Mouse (Mus musculus) neural tube, embryonic 11.5 days (tissue): ENCODE results near the gene Rora. TPM values are rescaled to one million over a fixed set of nuclear protein-coding genes. Genes with fewer than 3 reads are reported as not detected.

Source experiments
- ATAC-seq: fragments of 200-750 bp; cut with Nextera tagmentation; 2 replicates; pipeline ENCODE4 v1.8.0; 2017; ENCODE audit warnings: moderate number of reproducible peaks, mild to moderate bottlenecking, moderate TSS enrichment, moderate library complexity; ENCODE audit not compliant: insufficient read depth, low FRiP score, low TSS enrichment
- DNase-seq: peaks from one replicate; pipeline ENCODE4 v3.0.0-alpha.2; 2015; ENCODE audit warnings: low spot score
- H3K27ac ChIP-seq: fragments of 300-500 bp; sonication (generic); 2 replicates; pipeline ENCODE4 v1.5.1; 2014; ENCODE audit warnings: low read depth, mild to moderate bottlenecking, low read length
- H3K27me3 ChIP-seq: fragments of 300-500 bp; sonication (generic); 2 replicates; pipeline ENCODE4 v1.6.1; 2014; ENCODE audit warnings: mild to moderate bottlenecking, low read length, mixed read lengths; ENCODE audit not compliant: control insufficient read depth, insufficient read depth
- H3K36me3 ChIP-seq: fragments of 300-500 bp; sonication (generic); 2 replicates; pipeline ENCODE4 v1.6.1; 2014; ENCODE audit warnings: mild to moderate bottlenecking, low read length, moderate library complexity, mixed read lengths; ENCODE audit not compliant: control insufficient read depth, insufficient read depth
- H3K4me1 ChIP-seq: fragments of 300-500 bp; sonication (generic); 2 replicates; pipeline ENCODE4 v1.6.1; 2014; ENCODE audit warnings: low read length, mixed read lengths; ENCODE audit not compliant: control insufficient read depth, insufficient read depth
- H3K4me2 ChIP-seq: fragments of 300-500 bp; sonication (generic); 2 replicates; pipeline ENCODE4 v1.6.1; 2014; ENCODE audit warnings: low read depth, mild to moderate bottlenecking, moderate library complexity
- H3K4me3 ChIP-seq: fragments of 300-500 bp; sonication (generic); 2 replicates; pipeline ENCODE4 v1.5.1; 2014; ENCODE audit warnings: low read depth, low read length
- H3K9ac ChIP-seq: fragments of 300-500 bp; sonication (generic); 2 replicates; pipeline ENCODE4 v1.6.1; 2014; ENCODE audit warnings: mild to moderate bottlenecking, low read length
- H3K9me3 ChIP-seq: fragments of 300-500 bp; sonication (generic); 2 replicates; pipeline ENCODE4 v1.6.1; 2016; ENCODE audit warnings: low read length; ENCODE audit not compliant: control insufficient read depth
- WGBS: fragments of 180-500 bp; shearing (Covaris S2); extraction: QIAGEN DNeasy Blood & Tissue Kit; methylation state at CpG from one replicate; pipeline ENCODE4 v1.1.7; 2014; 5-methylcytosine and 5-hydroxymethylcytosine counted together
- polyA plus RNA-seq: library from polyadenylated mRNA; unstranded; fragments of >200 nt; fragmentation: Nextera tagmentation; extraction: Ambion mirVana; gene quantifications from 2 replicates; pipeline ENCODE4 v1.2.1, GENCODE M21; 2014

The Rora gene
- polyA plus RNA-seq, 1 experiment from 2014 or later = 3.2 TPM

GRCm38 (mm10) chr9:68699341-68699740, 45.8 kb downstream of the Rora start:
- Histone ChIP-seq H3K4me2 (no peak overlapping the region), H3K9ac (no peak overlapping the region), H3K4me1 (peaks cover 10% of the 10 kb centered on the region), H3K4me3 (no peak overlapping the region), H3K27me3 (no peaks in the 10 kb centered on the region), H3K36me3 (no peaks in the 10 kb centered on the region), H3K27ac (no peak overlapping the region), H3K9me3 (no peaks in the 10 kb centered on the region)
- ATAC-seq (no peak), DNase-seq (no peak)
- WGBS = 86% methylated on average over 1 of the region's 1 CpGs

GRCm38 (mm10) chr9:68699856-68700255, 46.3 kb downstream of the Rora start:
- no peak overlapping the region for H3K4me2 ChIP-seq
- H3K4me3 ChIP-seq = no peak overlapping the region
- no peaks in the 10 kb centered on the region for H3K27me3 ChIP-seq
- 63% methylated on average over 4 of the region's 4 CpGs for WGBS
- H3K36me3 ChIP-seq = no peaks in the 10 kb centered on the region
- H3K9me3 ChIP-seq = no peaks in the 10 kb centered on the region
- DNase-seq (no peak), ATAC-seq (no peak)
- H3K9ac ChIP-seq = no peak overlapping the region
- H3K27ac ChIP-seq = no peak overlapping the region
- peaks cover 8% of the 10 kb centered on the region for H3K4me1 ChIP-seq

- no peaks in the 10 kb centered on the region for H3K36me3 ChIP-seq
- no peak overlapping the region for H3K9ac ChIP-seq
- no peak overlapping the region for H3K4me3 ChIP-seq
- H3K27me3 ChIP-seq = no peaks in the 10 kb centered on the region
- no peak overlapping the region for H3K4me2 ChIP-seq
- WGBS = 67% methylated on average over 5 of the region's 5 CpGs
- H3K4me1 ChIP-seq = no peaks in the 10 kb centered on the region
- ATAC-seq (no peak), DNase-seq (no peak)
- H3K27ac ChIP-seq = no peak overlapping the region
- H3K9me3 ChIP-seq = no peaks in the 10 kb centered on the region
These were observed 54.0 kb downstream of the Rora start for GRCm38 (mm10) chr9:68707636-68708035.

GRCm38 (mm10) chr9:68709232-68709631, 55.6 kb downstream of the Rora start:
- no peaks in the 10 kb centered on the region for H3K4me1 ChIP-seq
- no peaks in the 10 kb centered on the region for H3K36me3 ChIP-seq
- H3K27ac ChIP-seq = no peak overlapping the region
- no peaks in the 10 kb centered on the region for H3K9me3 ChIP-seq
- DNase-seq (no peak), ATAC-seq (no peak)
- H3K27me3 ChIP-seq = no peaks in the 10 kb centered on the region
- no peak overlapping the region for H3K9ac ChIP-seq
- no peak overlapping the region for H3K4me3 ChIP-seq
- WGBS = 82% methylated on average over 8 of the region's 8 CpGs
- H3K4me2 ChIP-seq = no peak overlapping the region

GRCm38 (mm10) chr9:68710893-68711654, 57.5 kb downstream of the Rora start:
- Histone ChIP-seq H3K9me3 (no peaks in the 10 kb centered on the region), H3K4me3 (no peak overlapping the region), H3K4me1 (no peaks in the 10 kb centered on the region), H3K27ac (no peak overlapping the region), H3K36me3 (no peaks in the 10 kb centered on the region), H3K27me3 (no peaks in the 10 kb centered on the region), H3K9ac (no peak overlapping the region), H3K4me2 (no peak overlapping the region)
- ATAC-seq = no peak
- WGBS = 87% methylated on average over 14 of the region's 14 CpGs
- DNase-seq = no peak

- no peaks in the 10 kb centered on the region for H3K27me3 ChIP-seq
- H3K4me2 ChIP-seq = no peak overlapping the region
- no peak overlapping the region for H3K9ac ChIP-seq
- DNase-seq = peak; percentile 59
- WGBS = 15% methylated on average over 5 of the region's 5 CpGs
- H3K4me1 ChIP-seq = no peaks in the 10 kb centered on the region
- H3K27ac ChIP-seq = no peak overlapping the region
- H3K36me3 ChIP-seq = no peaks in the 10 kb centered on the region
- H3K4me3 ChIP-seq = no peak overlapping the region
- no peaks in the 10 kb centered on the region for H3K9me3 ChIP-seq
- ATAC-seq = no peak
These were observed 63.4 kb downstream of the Rora start for GRCm38 (mm10) chr9:68716961-68717360.

GRCm38 (mm10) chr9:68718427-68718826, 64.8 kb downstream of the Rora start:
- DNase-seq = no peak
- H3K4me1 ChIP-seq = no peaks in the 10 kb centered on the region
- no peaks in the 10 kb centered on the region for H3K36me3 ChIP-seq
- no peak overlapping the region for H3K27ac ChIP-seq
- ATAC-seq = no peak
- H3K9me3 ChIP-seq = no peaks in the 10 kb centered on the region
- H3K27me3 ChIP-seq = no peaks in the 10 kb centered on the region
- 90% methylated on average over 6 of the region's 6 CpGs for WGBS
- H3K4me2 ChIP-seq = no peak overlapping the region
- no peak overlapping the region for H3K4me3 ChIP-seq
- no peak overlapping the region for H3K9ac ChIP-seq

GRCm38 (mm10) chr9:68719286-68719685, 65.7 kb downstream of the Rora start:
- no peaks in the 10 kb centered on the region for H3K36me3 ChIP-seq
- H3K27ac ChIP-seq = no peak overlapping the region
- H3K4me2 ChIP-seq = no peak overlapping the region
- H3K27me3 ChIP-seq = no peaks in the 10 kb centered on the region
- DNase-seq = no peak
- no peak overlapping the region for H3K4me3 ChIP-seq
- H3K9ac ChIP-seq = no peak overlapping the region
- H3K4me1 ChIP-seq = no peaks in the 10 kb centered on the region
- no peaks in the 10 kb centered on the region for H3K9me3 ChIP-seq
- ATAC-seq = no peak
- WGBS = 87% methylated on average over 9 of the region's 9 CpGs

- Histone ChIP-seq H3K36me3 (no peaks in the 10 kb centered on the region), H3K4me1 (no peaks in the 10 kb centered on the region), H3K4me2 (no peak overlapping the region), H3K27ac (no peak overlapping the region), H3K9ac (no peak overlapping the region), H3K9me3 (no peaks in the 10 kb centered on the region), H3K4me3 (no peak overlapping the region), H3K27me3 (no peaks in the 10 kb centered on the region)
- DNase-seq (no peak), ATAC-seq (no peak)
- WGBS = 88% methylated on average over 8 of the region's 8 CpGs
These were observed 71.2 kb downstream of the Rora start for GRCm38 (mm10) chr9:68724636-68725285.
